Mouse (Mus musculus): ENCODE results near the gene Pde4b.

DNA sequence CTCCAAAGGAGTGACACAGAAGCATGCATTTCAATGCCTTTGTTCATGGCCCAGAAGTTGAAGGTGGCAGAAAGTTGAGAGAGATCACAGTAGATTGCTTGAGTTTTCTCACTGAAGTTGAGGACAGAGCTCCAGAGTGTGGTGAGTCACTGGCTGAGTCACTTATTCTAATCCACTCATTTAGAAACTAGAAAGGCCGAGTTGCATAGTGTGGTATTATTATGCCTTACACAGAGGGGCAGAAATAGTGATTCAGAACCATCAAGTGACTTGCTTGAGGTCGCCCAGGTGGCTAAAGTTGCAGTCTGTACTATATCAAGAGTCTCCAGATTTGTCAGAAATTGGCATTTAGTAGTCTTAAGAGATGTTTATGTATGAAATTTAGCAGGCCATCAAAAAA lies 306.3 kb downstream of the Pde4b start:
- TF ChIP-seq POLR2A (IDR thresholded peaks at IDR 0.05; ENCODE audit: control insufficient read depth, low read depth, low read length): no peak
- no peak for TF ChIP-seq CTCF (IDR thresholded peaks at IDR 0.05; ENCODE audit: control insufficient read depth, insufficient read depth, insufficient replicate concordance, low read depth, low read length)

Measured in testis, adult 2 months (tissue).